19 mouse cellular contexts compared by ENCODE assay signal in the genomic region with DNA sequence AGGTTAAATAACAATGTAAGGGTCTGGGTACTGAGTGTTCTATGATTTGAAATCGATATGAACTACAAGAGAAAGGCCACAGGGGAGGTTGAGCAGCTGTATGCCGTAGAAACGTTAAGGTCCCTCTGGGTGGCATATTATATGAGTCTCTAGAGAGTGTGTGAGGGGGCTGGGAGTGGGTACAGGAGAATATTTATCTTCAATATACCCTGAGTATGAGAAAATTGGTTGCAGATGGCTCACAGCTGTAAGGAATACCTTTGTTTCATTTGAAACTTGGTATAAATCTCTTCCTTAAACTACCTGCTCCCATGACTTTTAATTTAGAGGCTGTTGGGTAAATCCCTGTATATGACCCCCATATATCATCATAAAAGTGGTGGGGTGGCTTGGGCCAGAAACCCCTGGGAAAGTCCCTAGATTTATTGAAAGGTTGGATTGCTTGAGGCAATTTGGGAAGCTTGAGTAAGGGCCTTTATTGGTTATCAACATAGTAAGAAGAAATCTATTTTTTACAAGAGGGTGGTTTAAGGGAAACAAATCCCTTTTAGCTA.
DNase-seq lines count a peak whose midpoint lies in the region; ATAC-seq lines count a peak whose summit lies in the region.
"Had no signal": no experiment of that assay in that cellular context is flagged by ENCODE, and none has a peak within 500 bp of the region (broad histone marks: within the 10 kb centered on the region; RNA-seq: fewer than 3 reads in every experiment).

No protein-coding gene starts in this region.

- H3K9ac ChIP-seq in limb, embryonic 13.5 days, result no peak overlapping the region
- no peak overlapping the region for H3K9ac ChIP-seq in midbrain, embryonic 15.5 days
- H3K9ac ChIP-seq: embryonic facial prominence, embryonic 13.5 days; forebrain, embryonic 12.5 days; forebrain, postnatal 0 days; heart, embryonic 12.5 days; hindbrain, embryonic 14.5 days had no signal

- H3K4me1 ChIP-seq in limb, embryonic 13.5 days, result peaks cover 37% of the 10 kb centered on the region
- no peaks in the 10 kb centered on the region for H3K4me1 ChIP-seq in midbrain, embryonic 15.5 days
- H3K4me1 ChIP-seq: forebrain, embryonic 12.5 days; heart, embryonic 12.5 days; hindbrain, embryonic 10.5 days had no signal

- peaks cover 18% of the 10 kb centered on the region for H3K27me3 ChIP-seq in limb, embryonic 13.5 days
- no peaks in the 10 kb centered on the region for H3K27me3 ChIP-seq in midbrain, embryonic 15.5 days (replicated peaks)
- H3K27me3 ChIP-seq: embryonic facial prominence, embryonic 13.5 days; forebrain, embryonic 12.5 days; heart, embryonic 12.5 days had no signal

- no peaks in the 10 kb centered on the region for H3K36me3 ChIP-seq in limb, embryonic 13.5 days
- H3K36me3 ChIP-seq in midbrain, embryonic 15.5 days (replicated peaks), result no peaks in the 10 kb centered on the region
- H3K36me3 ChIP-seq: embryonic facial prominence, embryonic 13.5 days; forebrain, embryonic 12.5 days; heart, embryonic 12.5 days; hindbrain, embryonic 10.5 days had no signal

- peak; percentile 66 for DNase-seq in embryo, embryonic 11 days
- no peak for DNase-seq in embryo, embryonic 9.5 days (ENCODE audit: extremely low spot score)
- DNase-seq in hindlimb bud, embryonic 11.5 days (ENCODE audit: extremely low spot score, low read depth, low spot score), result peak; percentile 91
- DNase-seq in layer of hippocampus, adult 9-10 months (ENCODE audit: low spot score), result no peak
- DNase-seq in testis, postnatal 10 days (ENCODE audit: low spot score), result no peak
- DNase-seq: adrenal gland, postnatal 14 days; cerebellum, adult 11-12 months; cerebellum, adult 9-10 months; cerebellum, postnatal 36 days; forebrain, postnatal 0 days; gastrocnemius, adult 2 months; gastrocnemius, postnatal 25 days had no signal

- 0 out of 2 replicates have a peak, but pooled peaks have one; percentile 45 for ATAC-seq in limb, embryonic 13.5 days (ENCODE audit: low FRiP score, low read depth)
- ATAC-seq in midbrain, embryonic 15.5 days (replicated peaks), result no peak
- ATAC-seq: forebrain, postnatal 0 days had no signal

- H3K4me2 ChIP-seq in limb, embryonic 13.5 days (replicated peaks), result no peak overlapping the region
- no peak overlapping the region for H3K4me2 ChIP-seq in midbrain, embryonic 15.5 days
- H3K4me2 ChIP-seq: embryonic facial prominence, embryonic 13.5 days; forebrain, embryonic 12.5 days; heart, embryonic 12.5 days; hindbrain, embryonic 14.5 days had no signal

- H3K9me3 ChIP-seq in limb, embryonic 13.5 days, result no peaks in the 10 kb centered on the region
- H3K9me3 ChIP-seq in midbrain, embryonic 15.5 days, result no peaks in the 10 kb centered on the region
- H3K9me3 ChIP-seq: embryonic facial prominence, embryonic 13.5 days; forebrain, embryonic 12.5 days; heart, embryonic 12.5 days; hindbrain, embryonic 10.5 days had no signal

- H3K27ac ChIP-seq in limb, embryonic 13.5 days, result no peak overlapping the region
- H3K27ac ChIP-seq in midbrain, embryonic 15.5 days, result no peak overlapping the region
- H3K27ac ChIP-seq: embryonic facial prominence, embryonic 13.5 days; forebrain, embryonic 12.5 days; gastrocnemius, adult 2 months; hindbrain, embryonic 10.5 days; hindbrain, embryonic 14.5 days had no signal

- WGBS in limb, embryonic 13.5 days, result 8% methylated on average over 3 of the region's 3 CpGs
- 53% methylated on average over 3 of the region's 3 CpGs for WGBS in midbrain, embryonic 15.5 days

- no peak overlapping the region for H3K4me3 ChIP-seq in limb, embryonic 13.5 days
- H3K4me3 ChIP-seq in midbrain, embryonic 15.5 days, result no peak overlapping the region
- H3K4me3 ChIP-seq: embryonic facial prominence, embryonic 13.5 days; forebrain, embryonic 12.5 days; gastrocnemius, adult 2 months; heart, embryonic 12.5 days; hindbrain, embryonic 10.5 days had no signal

Comparison
In these comparisons a context has a peak if more than half of its experiments do, and no peak if none do; other contexts are left out.
1. DNase-seq: peak in embryo, embryonic 11 days (single experiment) and hindlimb bud, embryonic 11.5 days (single experiment); none in embryo, embryonic 9.5 days (single experiment), layer of hippocampus, adult 9-10 months (single experiment) and testis, postnatal 10 days (single experiment).